In the genomic region with DNA sequence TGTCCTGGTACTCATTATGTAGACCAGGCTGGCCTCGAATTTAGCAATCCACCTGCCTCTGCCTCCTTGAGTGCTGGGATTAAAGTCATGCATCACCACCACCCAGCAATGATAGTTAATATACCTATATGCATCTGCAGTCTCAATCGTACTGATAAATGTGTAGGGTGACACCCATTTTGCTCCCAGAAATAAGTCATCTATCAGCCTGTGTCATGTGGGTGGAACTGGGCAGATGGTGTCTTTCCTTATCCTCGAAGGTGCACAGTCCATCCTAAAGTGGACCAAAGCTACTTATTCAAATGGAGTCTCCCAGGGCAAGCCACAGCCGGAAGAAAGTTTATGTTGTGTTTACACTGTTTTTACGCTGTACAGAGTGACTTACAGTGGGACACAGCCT, we compare ENCODE assay signal across 24 mouse cellular contexts. TPM values are rescaled to one million over a fixed set of nuclear protein-coding genes. Genes with fewer than 3 reads are reported as not detected.
DNase-seq lines count a peak whose midpoint lies in the region; ATAC-seq lines count a peak whose summit lies in the region.
"Had no signal": no experiment of that assay in that cellular context is flagged by ENCODE, and none has a peak within 500 bp of the region (broad histone marks: within the 10 kb centered on the region; RNA-seq: fewer than 3 reads in every experiment).

No protein-coding gene starts in this region.

- peaks cover 23% of the 10 kb centered on the region for H3K4me1 ChIP-seq in liver, embryonic 11.5 days (replicated peaks; ENCODE audit: control insufficient read depth, insufficient read depth, low read length)
- H3K4me1 ChIP-seq in liver, embryonic 15.5 days (replicated peaks): peaks cover 76% of the 10 kb centered on the region
- no peaks in the 10 kb centered on the region for H3K4me1 ChIP-seq in neural tube, embryonic 15.5 days
- H3K4me1 ChIP-seq in midbrain, embryonic 13.5 days (replicated peaks): no peaks in the 10 kb centered on the region
- H3K4me1 ChIP-seq: embryonic facial prominence, embryonic 15.5 days; forebrain, embryonic 12.5 days; hindbrain, embryonic 12.5 days had no signal

- peak overlapping the region; percentile 66 for H3K27ac ChIP-seq in liver, embryonic 11.5 days (ENCODE audit: low read depth, low read length)
- peak overlapping the region; percentile 94 for H3K27ac ChIP-seq in liver, embryonic 15.5 days (replicated peaks)
- no peak overlapping the region for H3K27ac ChIP-seq in neural tube, embryonic 15.5 days (replicated peaks)
- no peak overlapping the region for H3K27ac ChIP-seq in midbrain, embryonic 13.5 days
- H3K27ac ChIP-seq: embryonic facial prominence, embryonic 15.5 days; forebrain, embryonic 12.5 days; heart, embryonic 10.5 days; hindbrain, embryonic 12.5 days had no signal

- H3K9ac ChIP-seq in liver, embryonic 11.5 days (ENCODE audit: low read depth, low read length): no peak overlapping the region
- H3K9ac ChIP-seq in liver, embryonic 15.5 days: peak overlapping the region; percentile 9; the same call in 1 of the 2 replicates
- no peak overlapping the region for H3K9ac ChIP-seq in neural tube, embryonic 15.5 days (replicated peaks)
- H3K9ac ChIP-seq in midbrain, embryonic 13.5 days (replicated peaks): no peak overlapping the region
- H3K9ac ChIP-seq: embryonic facial prominence, embryonic 15.5 days; forebrain, embryonic 12.5 days; hindbrain, embryonic 12.5 days had no signal

- 0 out of 2 replicates have a peak overlapping the region, but pooled peaks have one; percentile 18 for H3K4me2 ChIP-seq in liver, embryonic 11.5 days
- H3K4me2 ChIP-seq in liver, embryonic 15.5 days: peak overlapping the region; percentile 23
- H3K4me2 ChIP-seq in neural tube, embryonic 15.5 days: no peak overlapping the region
- H3K4me2 ChIP-seq in midbrain, embryonic 13.5 days (replicated peaks): no peak overlapping the region
- H3K4me2 ChIP-seq: embryonic facial prominence, embryonic 15.5 days; forebrain, embryonic 12.5 days; hindbrain, embryonic 12.5 days had no signal

- no peaks in the 10 kb centered on the region for H3K9me3 ChIP-seq in liver, embryonic 11.5 days (ENCODE audit: control insufficient read depth, low read length)
- H3K9me3 ChIP-seq in liver, embryonic 15.5 days (replicated peaks): no peaks in the 10 kb centered on the region
- H3K9me3 ChIP-seq in neural tube, embryonic 15.5 days (replicated peaks): no peaks in the 10 kb centered on the region
- H3K9me3 ChIP-seq in midbrain, embryonic 13.5 days: no peaks in the 10 kb centered on the region
- H3K9me3 ChIP-seq: embryonic facial prominence, embryonic 15.5 days; G1E; heart, embryonic 10.5 days; hindbrain, embryonic 12.5 days had no signal

- DNase-seq in liver, embryonic 11.5 days (ENCODE audit: low spot score): no peak
- DNase-seq in urinary bladder, adult 2 months (ENCODE audit: low spot score): no peak
- DNase-seq: adrenal gland, adult 8-10 months; adrenal gland, postnatal 36 days; cerebellum, adult 18-20 months; embryo, embryonic 11 days; gastrocnemius, postnatal 10 days; heart, adult 18-20 months; heart, postnatal 10 days; heart, postnatal 4 days had no signal

- no peaks in the 10 kb centered on the region for H3K27me3 ChIP-seq in liver, embryonic 11.5 days (replicated peaks; ENCODE audit: control insufficient read depth, insufficient read depth, low read length)
- H3K27me3 ChIP-seq in liver, embryonic 15.5 days: no peaks in the 10 kb centered on the region
- H3K27me3 ChIP-seq in neural tube, embryonic 15.5 days (replicated peaks): no peaks in the 10 kb centered on the region
- no peaks in the 10 kb centered on the region for H3K27me3 ChIP-seq in midbrain, embryonic 13.5 days
- H3K27me3 ChIP-seq: embryonic facial prominence, embryonic 15.5 days; forebrain, embryonic 12.5 days; hindbrain, embryonic 12.5 days had no signal

- 63% methylated on average over 5 of the region's 5 CpGs for WGBS in liver, embryonic 11.5 days
- WGBS in liver, embryonic 15.5 days (ENCODE audit: insufficient replicate concordance): 36% methylated on average over 5 of the region's 5 CpGs
- 89% methylated on average over 5 of the region's 5 CpGs for WGBS in neural tube, embryonic 15.5 days
- 86% methylated on average over 5 of the region's 5 CpGs for WGBS in midbrain, embryonic 13.5 days

- peaks cover 10% of the 10 kb centered on the region; the same call in 1 of the 2 replicates for H3K36me3 ChIP-seq in liver, embryonic 11.5 days (ENCODE audit: control insufficient read depth, insufficient read depth, low read length)
- peaks cover 29% of the 10 kb centered on the region for H3K36me3 ChIP-seq in liver, embryonic 15.5 days (replicated peaks)
- peaks cover 25% of the 10 kb centered on the region for H3K36me3 ChIP-seq in neural tube, embryonic 15.5 days
- H3K36me3 ChIP-seq in midbrain, embryonic 13.5 days: peaks cover 22% of the 10 kb centered on the region

- H3K4me3 ChIP-seq in liver, embryonic 11.5 days (ENCODE audit: low read depth, low read length): no peak overlapping the region
- H3K4me3 ChIP-seq in liver, embryonic 15.5 days (replicated peaks): no peak overlapping the region
- H3K4me3 ChIP-seq in neural tube, embryonic 15.5 days (replicated peaks): no peak overlapping the region
- H3K4me3 ChIP-seq in midbrain, embryonic 13.5 days (replicated peaks): no peak overlapping the region
- H3K4me3 ChIP-seq: embryonic facial prominence, embryonic 15.5 days; forebrain, embryonic 12.5 days; heart, embryonic 10.5 days; hindbrain, embryonic 12.5 days had no signal

- ATAC-seq in erythroblast, adult 5-6 weeks (replicated peaks; ENCODE audit: low FRiP score, poor library complexity, severe bottlenecking): peak; percentile 56
- ATAC-seq in liver, embryonic 11.5 days (replicated peaks; ENCODE audit: low FRiP score): peak; percentile 61
- ATAC-seq in liver, embryonic 15.5 days (ENCODE audit: insufficient read depth): peak; percentile 65
- ATAC-seq in CD4-positive, CD25-positive, alpha-beta regulatory T cell, adult 4 months: no peak
- no peak for ATAC-seq in neural tube, embryonic 15.5 days (ENCODE audit: low FRiP score)
- ATAC-seq in midbrain, embryonic 13.5 days: no peak
- ATAC-seq: forebrain, embryonic 16.5 days had no signal

RNA-seq across cellular contexts. Expression of a gene that starts 20.7 kb away (rescaled TPM):
- total RNA-seq in erythroblast, adult 5-6 weeks (2015; ENCODE audit: low replicate concordance): 13.6 and 20.0 TPM in 2 replicates
- total RNA-seq in erythroblast, adult 5-6 weeks (2017; ENCODE audit: low replicate concordance): 31.9 and 94.6 TPM in 2 replicates
- polyA plus RNA-seq in liver, embryonic 11.5 days (2014; fragmentation: Nextera tagmentation; extraction: Ambion mirVana): 20.5 and 25.3 TPM in 2 replicates
- 16.7 and 19.0 TPM in 2 replicates for polyA plus RNA-seq in liver, embryonic 15.5 days (2015; fragmentation: Nextera tagmentation; extraction: Ambion mirVana)
- 1 to 10 TPM; 5.3 to 6.3 TPM for polyA plus RNA-seq in CD4-positive, CD25-positive, alpha-beta regulatory T cell, adult 4 months (2017; shearing (Covaris generic))
- 47.1 and 47.7 TPM in 2 replicates for polyA plus RNA-seq in neural tube, embryonic 15.5 days (2015; fragmentation: Nextera tagmentation; extraction: Ambion mirVana)
- polyA plus RNA-seq in urinary bladder, adult 2 months (2012; rRNA removed): 22.0 and 23.9 TPM in 2 replicates
- polyA plus RNA-seq in midbrain, embryonic 13.5 days (2015; fragmentation: Nextera tagmentation; extraction: Ambion mirVana): 48.4 and 50.7 TPM in 2 replicates

RNA-seq across cellular contexts. Expression of a gene that starts 21.0 kb away (rescaled TPM):
- 15.0 and 31.9 TPM in 2 replicates for total RNA-seq in erythroblast, adult 5-6 weeks (2015; ENCODE audit: low replicate concordance)
- 28.5 and 31.1 TPM in 2 replicates for total RNA-seq in erythroblast, adult 5-6 weeks (2017; ENCODE audit: low replicate concordance)
- 50.6 and 50.7 TPM in 2 replicates for polyA plus RNA-seq in liver, embryonic 11.5 days (2014; fragmentation: Nextera tagmentation; extraction: Ambion mirVana)
- polyA plus RNA-seq in liver, embryonic 15.5 days (2015; fragmentation: Nextera tagmentation; extraction: Ambion mirVana): 35.0 and 36.0 TPM in 2 replicates
- 10 to 100 TPM; 37.0 to 46.8 TPM for polyA plus RNA-seq in CD4-positive, CD25-positive, alpha-beta regulatory T cell, adult 4 months (2017; shearing (Covaris generic))
- 37.9 and 44.8 TPM in 2 replicates for polyA plus RNA-seq in neural tube, embryonic 15.5 days (2015; fragmentation: Nextera tagmentation; extraction: Ambion mirVana)
- 43.2 and 48.6 TPM in 2 replicates for polyA plus RNA-seq in urinary bladder, adult 2 months (2012; rRNA removed)
- 38.6 and 39.7 TPM in 2 replicates for polyA plus RNA-seq in midbrain, embryonic 13.5 days (2015; fragmentation: Nextera tagmentation; extraction: Ambion mirVana)

RNA-seq across cellular contexts. Expression of a gene that starts 27.7 kb away (rescaled TPM):
- total RNA-seq in erythroblast, adult 5-6 weeks (2015; ENCODE audit: low replicate concordance): not detected in 2 replicates
- total RNA-seq in erythroblast, adult 5-6 weeks (2017; ENCODE audit: low replicate concordance): not detected in 2 replicates
- 0.14 and 0.27 TPM in 2 replicates for polyA plus RNA-seq in liver, embryonic 11.5 days (2014; fragmentation: Nextera tagmentation; extraction: Ambion mirVana)
- 0.97 and 1.5 TPM in 2 replicates for polyA plus RNA-seq in liver, embryonic 15.5 days (2015; fragmentation: Nextera tagmentation; extraction: Ambion mirVana)
- not detected for polyA plus RNA-seq in CD4-positive, CD25-positive, alpha-beta regulatory T cell, adult 4 months (2017; shearing (Covaris generic))
- polyA plus RNA-seq in neural tube, embryonic 15.5 days (2015; fragmentation: Nextera tagmentation; extraction: Ambion mirVana): 0.37 and 19.8 TPM in 2 replicates
- 1.8 TPM in 2 replicates for polyA plus RNA-seq in urinary bladder, adult 2 months (2012; rRNA removed)
- polyA plus RNA-seq in midbrain, embryonic 13.5 days (2015; fragmentation: Nextera tagmentation; extraction: Ambion mirVana): 0.73 TPM in 1 of 2 replicates, not detected in the other
- total RNA-seq: adrenal gland, adult 8-10 months; adrenal gland, postnatal 36 days; gastrocnemius, postnatal 10 days; gastrocnemius, postnatal 4 days; heart, adult 18-20 months; heart, postnatal 4 days had no signal
- polyA plus RNA-seq: embryonic facial prominence, embryonic 11.5 days; forebrain, embryonic 12.5 days; forebrain, embryonic 16.5 days; heart, embryonic 10.5 days; heart, embryonic 14.5 days; hindbrain, embryonic 12.5 days had no signal

RNA-seq across cellular contexts. Expression of a gene that starts 44.3 kb away (rescaled TPM):
- total RNA-seq in erythroblast, adult 5-6 weeks (2015; ENCODE audit: low replicate concordance): 1.5 and 4.6 TPM in 2 replicates
- 3.8 and 3.9 TPM in 2 replicates for total RNA-seq in erythroblast, adult 5-6 weeks (2017; ENCODE audit: low replicate concordance)
- polyA plus RNA-seq in liver, embryonic 11.5 days (2014; fragmentation: Nextera tagmentation; extraction: Ambion mirVana): 18.3 and 19.2 TPM in 2 replicates
- polyA plus RNA-seq in liver, embryonic 15.5 days (2015; fragmentation: Nextera tagmentation; extraction: Ambion mirVana): 9.4 and 11.5 TPM in 2 replicates
- polyA plus RNA-seq in CD4-positive, CD25-positive, alpha-beta regulatory T cell, adult 4 months (2017; shearing (Covaris generic)): 10 to 100 TPM; 10.7 TPM
- polyA plus RNA-seq in neural tube, embryonic 15.5 days (2015; fragmentation: Nextera tagmentation; extraction: Ambion mirVana): 31.5 and 33.3 TPM in 2 replicates
- polyA plus RNA-seq in urinary bladder, adult 2 months (2012; rRNA removed): 30.9 and 46.0 TPM in 2 replicates
- polyA plus RNA-seq in midbrain, embryonic 13.5 days (2015; fragmentation: Nextera tagmentation; extraction: Ambion mirVana): 26.0 and 28.8 TPM in 2 replicates

Comparison
In these comparisons a context has a peak if more than half of its experiments do, and no peak if none do; other contexts are left out.
1. ATAC-seq: peak in erythroblast, adult 5-6 weeks (single experiment), liver, embryonic 11.5 days (single experiment) and liver, embryonic 15.5 days (single experiment); none in CD4-positive, CD25-positive, alpha-beta regulatory T cell, adult 4 months (single experiment), neural tube, embryonic 15.5 days (single experiment) and midbrain, embryonic 13.5 days (single experiment).
2. H3K27ac ChIP-seq: peak in liver, embryonic 11.5 days (single experiment) and liver, embryonic 15.5 days (single experiment); none in neural tube, embryonic 15.5 days (single experiment) and midbrain, embryonic 13.5 days (single experiment).
3. H3K4me2 ChIP-seq: peak in liver, embryonic 11.5 days (single experiment) and liver, embryonic 15.5 days (single experiment); none in neural tube, embryonic 15.5 days (single experiment) and midbrain, embryonic 13.5 days (single experiment).